Mouse (Mus musculus) forebrain, embryonic 11.5 days (tissue): Measurements from ENCODE around the gene Nfam1. TPM values are rescaled to one million over a fixed set of nuclear protein-coding genes. Genes with fewer than 3 reads are reported as not detected.

ENCODE experiments used
- microRNA-seq: library from miRNA; unstranded; fragments of <30 nt; microRNA quantifications from one replicate; pipeline ENCODE4, GENCODE M21; 2016; ENCODE audit not compliant: insufficient number of aligned reads
- polyA plus RNA-seq: library from polyadenylated mRNA; unstranded; fragments of >200 nt; fragmentation: Nextera tagmentation; extraction: Ambion mirVana; gene quantifications from 2 replicates; pipeline ENCODE4 v1.2.1, GENCODE M21; 2014

Gene Nfam1
- polyA plus RNA-seq, 1 experiment from 2014 or later, result 1.7 TPM

Small RNA genes lying within 50 kb of the gene (microRNA-seq; reads per million reads assigned to microRNA genes)
- 35.3 reads per million, percentile 23 among the genes with 10 or more reads in this experiment for gene Mir3080

Other genes starting within 250 kb of the Nfam1 start
- not detected in 2 replicates for gene Cyp2d26, start 239.0 kb downstream of the Nfam1 start, polyA plus RNA-seq
- gene Tcf20, start 45.4 kb downstream of the Nfam1 start, polyA plus RNA-seq, result 12.1 and 12.6 TPM in 2 replicates
- 46.0 and 47.3 TPM in 2 replicates for gene Serhl, start 56.2 kb upstream of the Nfam1 start, polyA plus RNA-seq
- 71.2 and 79.7 TPM in 2 replicates for gene Rrp7a, start 89.5 kb upstream of the Nfam1 start, polyA plus RNA-seq
- 183 and 196 TPM in 2 replicates for gene Poldip3, start 116.1 kb upstream of the Nfam1 start, polyA plus RNA-seq
- 161 and 181 TPM in 2 replicates for gene Cyb5r3, start 139.3 kb upstream of the Nfam1 start, polyA plus RNA-seq
- 1.1 and 1.7 TPM in 2 replicates for gene A4galt, start 218.5 kb upstream of the Nfam1 start, polyA plus RNA-seq